Mouse (Mus musculus): ENCODE results near the gene Nbr1. TPM values are rescaled to one million over a fixed set of nuclear protein-coding genes. Genes with fewer than 3 reads are reported as not detected.

The Nbr1 gene
- polyA plus RNA-seq, 1 experiment, result not detected

- Histone ChIP-seq H3K4me1 (ENCODE audit: control insufficient read depth, insufficient read depth, low read length) (no peaks in the 10 kb centered on the region), H3K4me3 (ENCODE audit: insufficient read depth, low read depth, low read length) (no peak overlapping the region), H3K27ac (ENCODE audit: insufficient read depth, low read depth, low read length) (no peak overlapping the region)
- WGBS, result 80% methylated on average over 9 of the region's 9 CpGs
- TF ChIP-seq CTCF (IDR thresholded peaks at IDR 0.05; ENCODE audit: insufficient read depth, low read depth, low read length), result no peak
- TF ChIP-seq POLR2A (IDR thresholded peaks at IDR 0.05; ENCODE audit: insufficient read depth, low read depth, low read length), result no peak
These were observed 8.4 kb upstream of the Nbr1 start for GRCm38 (mm10) chr11:101543533-101543932.

DNA sequence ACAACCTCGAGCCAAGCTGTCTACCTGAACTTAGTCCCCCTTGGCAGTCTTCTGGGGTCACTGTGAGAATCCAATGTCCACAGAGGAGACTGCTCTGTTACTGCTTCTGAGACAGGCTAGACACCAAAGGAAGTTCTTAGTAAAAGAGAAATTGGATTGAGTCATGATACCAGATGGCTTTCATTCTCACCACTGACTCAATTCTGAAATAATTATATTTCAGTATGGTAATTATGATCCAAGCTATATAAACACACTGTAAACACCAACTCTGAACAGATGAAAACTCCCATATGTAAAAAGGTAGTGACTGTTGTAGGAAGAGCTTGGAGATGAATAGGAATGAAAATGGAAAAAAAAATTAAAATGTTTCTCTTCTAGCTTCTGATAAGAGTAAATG lies 7.8 kb upstream of the Nbr1 start:
- TF ChIP-seq CTCF (IDR thresholded peaks at IDR 0.05; ENCODE audit: insufficient read depth, low read depth, low read length), result no peak
- TF ChIP-seq POLR2A (IDR thresholded peaks at IDR 0.05; ENCODE audit: insufficient read depth, low read depth, low read length), result no peak
- H3K4me1 ChIP-seq (ENCODE audit: control insufficient read depth, insufficient read depth, low read length), result no peaks in the 10 kb centered on the region

DNA sequence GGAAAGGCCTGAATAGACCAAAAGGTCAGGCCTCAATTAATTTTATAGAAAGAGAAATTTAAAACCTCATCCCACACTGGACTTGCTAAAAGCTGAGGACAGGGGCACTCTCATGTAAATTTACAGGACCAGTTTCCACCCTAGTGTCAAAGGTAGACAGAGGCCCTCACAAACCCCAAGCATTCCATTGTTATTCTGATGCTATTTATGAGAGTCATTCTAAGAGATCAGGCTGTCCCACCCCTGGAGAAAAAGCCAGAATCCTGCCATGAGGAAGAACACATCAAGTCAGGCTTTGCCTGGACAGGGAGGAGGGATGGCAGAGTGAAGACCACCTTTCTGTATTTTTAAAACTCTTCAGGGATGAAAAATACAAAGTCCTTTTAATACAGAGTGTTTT lies 3.4 kb upstream of the Nbr1 start:
- TF ChIP-seq POLR2A (IDR thresholded peaks at IDR 0.05; ENCODE audit: insufficient read depth, low read depth, low read length), result no peak
- TF ChIP-seq CTCF (IDR thresholded peaks at IDR 0.05; ENCODE audit: insufficient read depth, low read depth, low read length), result no peak
- H3K4me1 ChIP-seq (ENCODE audit: control insufficient read depth, insufficient read depth, low read length), result peaks cover 3% of the 10 kb centered on the region; the same call in 1 of the 2 replicates
- H3K4me3 ChIP-seq (ENCODE audit: insufficient read depth, low read depth, low read length), result no peak overlapping the region
- no peak overlapping the region for H3K27ac ChIP-seq (ENCODE audit: insufficient read depth, low read depth, low read length)

More for the DNA sequence above, 7.8 kb upstream of the Nbr1 start:
- Histone ChIP-seq H3K27ac (ENCODE audit: insufficient read depth, low read depth, low read length) (no peak overlapping the region), H3K4me3 (ENCODE audit: insufficient read depth, low read depth, low read length) (no peak overlapping the region)
- WGBS, result 50% methylated on average over 1 of the region's 1 CpGs

DNA sequence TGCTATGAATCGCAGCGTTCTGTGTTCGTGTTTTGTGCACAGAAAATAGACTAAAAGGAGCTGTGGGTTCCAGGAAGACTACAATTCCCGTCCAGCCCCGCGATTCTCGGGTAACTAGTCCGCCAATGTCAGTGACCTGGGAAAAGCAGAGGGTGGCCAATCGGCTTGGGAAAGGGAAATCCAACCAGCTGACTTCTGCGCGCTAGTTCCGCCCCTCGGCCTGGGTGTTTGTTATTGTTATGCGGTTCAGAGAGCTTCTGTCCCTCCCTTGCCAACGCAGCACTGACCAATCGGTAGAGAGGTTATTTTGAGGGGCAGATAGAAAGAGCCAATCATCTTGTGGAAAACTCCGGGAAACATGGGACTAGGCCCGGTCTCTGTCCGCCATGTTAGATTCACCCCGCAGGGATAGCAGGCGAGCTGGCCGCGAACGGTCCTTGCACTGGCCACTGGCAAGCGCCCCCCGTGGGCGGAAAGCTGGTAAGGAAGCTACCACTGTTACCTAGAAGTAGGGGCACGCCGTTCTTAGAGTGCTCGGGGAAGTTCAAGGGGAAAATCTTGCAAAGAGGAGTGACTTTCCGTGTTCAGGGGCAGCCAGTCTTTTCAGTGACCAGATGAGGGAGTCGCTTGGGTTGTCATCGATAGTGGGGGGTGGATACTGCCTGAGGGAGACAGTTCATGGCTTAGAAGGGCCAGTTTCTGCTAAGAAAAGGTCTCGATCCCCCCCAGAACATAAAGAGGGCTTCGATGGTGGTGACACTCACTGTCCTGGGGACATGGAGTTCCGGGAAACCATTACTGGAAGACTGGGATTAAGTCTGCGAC lies 739 bp downstream of the Nbr1 start:
- H3K27ac ChIP-seq (ENCODE audit: insufficient read depth, low read depth, low read length), result peak overlapping the region; percentile 99
- H3K4me3 ChIP-seq (ENCODE audit: insufficient read depth, low read depth, low read length), result peak overlapping the region; percentile 91
- WGBS, result under 1% methylated on average over 37 of the region's 37 CpGs
- TF ChIP-seq POLR2A (IDR thresholded peaks at IDR 0.05; ENCODE audit: insufficient read depth, low read depth, low read length) (peak; percentile 89), CTCF (IDR thresholded peaks at IDR 0.05; ENCODE audit: insufficient read depth, low read depth, low read length) (no peak)
- H3K4me1 ChIP-seq (ENCODE audit: control insufficient read depth, insufficient read depth, low read length), result peaks cover 6% of the 10 kb centered on the region; the same call in 1 of the 2 replicates

- H3K4me3 ChIP-seq (ENCODE audit: insufficient read depth, low read depth, low read length), result peak overlapping the region; percentile 78; the same call in 1 of the 2 replicates
- no peak for TF ChIP-seq CTCF (IDR thresholded peaks at IDR 0.05; ENCODE audit: insufficient read depth, low read depth, low read length)
- TF ChIP-seq POLR2A (IDR thresholded peaks at IDR 0.05; ENCODE audit: insufficient read depth, low read depth, low read length), result no peak
- 7% methylated on average over 8 of the region's 8 CpGs for WGBS
- peaks cover 6% of the 10 kb centered on the region; the same call in 1 of the 2 replicates for H3K4me1 ChIP-seq (ENCODE audit: control insufficient read depth, insufficient read depth, low read length)
- H3K27ac ChIP-seq (ENCODE audit: insufficient read depth, low read depth, low read length), result peak overlapping the region; percentile 85; the same call in 1 of the 2 replicates
These were observed 1.5 kb downstream of the Nbr1 start for GRCm38 (mm10) chr11:101553354-101553930.

DNA sequence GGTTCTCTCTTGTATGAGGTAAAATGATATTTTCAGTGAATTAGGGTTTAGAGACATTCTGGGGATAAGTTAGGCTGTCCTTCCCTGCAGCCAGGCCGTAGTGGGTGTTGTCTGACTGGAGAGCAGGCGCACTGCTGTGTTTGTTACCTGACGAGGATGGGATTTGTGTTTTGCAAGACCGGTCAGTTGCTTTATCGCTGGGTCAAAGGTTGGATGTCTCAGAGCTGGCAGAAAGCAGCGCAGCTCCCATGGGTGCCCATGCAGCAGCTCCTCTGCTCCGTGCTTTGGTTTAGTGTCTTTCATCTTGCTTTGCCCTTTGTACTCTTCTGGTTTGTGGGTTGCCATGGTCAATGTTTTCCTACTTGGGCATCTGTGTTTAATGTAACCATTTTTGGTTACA lies 4.6 kb downstream of the Nbr1 start:
- Histone ChIP-seq H3K27ac (ENCODE audit: insufficient read depth, low read depth, low read length) (no peak overlapping the region), H3K4me1 (ENCODE audit: control insufficient read depth, insufficient read depth, low read length) (peaks cover 3% of the 10 kb centered on the region; the same call in 1 of the 2 replicates), H3K4me3 (ENCODE audit: insufficient read depth, low read depth, low read length) (no peak overlapping the region)
- WGBS, result 86% methylated on average over 7 of the region's 7 CpGs
- TF ChIP-seq POLR2A (IDR thresholded peaks at IDR 0.05; ENCODE audit: insufficient read depth, low read depth, low read length) (no peak), CTCF (IDR thresholded peaks at IDR 0.05; ENCODE audit: insufficient read depth, low read depth, low read length) (no peak)

- Histone ChIP-seq H3K27ac (ENCODE audit: insufficient read depth, low read depth, low read length) (no peak overlapping the region), H3K4me1 (ENCODE audit: control insufficient read depth, insufficient read depth, low read length) (peaks cover 3% of the 10 kb centered on the region; the same call in 1 of the 2 replicates), H3K4me3 (ENCODE audit: insufficient read depth, low read depth, low read length) (no peak overlapping the region)
- 24% methylated on average over 2 of the region's 2 CpGs for WGBS
- TF ChIP-seq POLR2A (IDR thresholded peaks at IDR 0.05; ENCODE audit: insufficient read depth, low read depth, low read length), result no peak
These were observed 5.0 kb downstream of the Nbr1 start for GRCm38 (mm10) chr11:101556954-101557353.

- 13% methylated on average over 5 of the region's 5 CpGs for WGBS
- Histone ChIP-seq H3K4me1 (ENCODE audit: control insufficient read depth, insufficient read depth, low read length) (no peaks in the 10 kb centered on the region), H3K27ac (ENCODE audit: insufficient read depth, low read depth, low read length) (no peak overlapping the region), H3K4me3 (ENCODE audit: insufficient read depth, low read depth, low read length) (no peak overlapping the region)
- TF ChIP-seq POLR2A (IDR thresholded peaks at IDR 0.05; ENCODE audit: insufficient read depth, low read depth, low read length) (no peak), CTCF (IDR thresholded peaks at IDR 0.05; ENCODE audit: insufficient read depth, low read depth, low read length) (no peak)
These were observed 10.4 kb downstream of the Nbr1 start for GRCm38 (mm10) chr11:101562391-101562790.

DNA sequence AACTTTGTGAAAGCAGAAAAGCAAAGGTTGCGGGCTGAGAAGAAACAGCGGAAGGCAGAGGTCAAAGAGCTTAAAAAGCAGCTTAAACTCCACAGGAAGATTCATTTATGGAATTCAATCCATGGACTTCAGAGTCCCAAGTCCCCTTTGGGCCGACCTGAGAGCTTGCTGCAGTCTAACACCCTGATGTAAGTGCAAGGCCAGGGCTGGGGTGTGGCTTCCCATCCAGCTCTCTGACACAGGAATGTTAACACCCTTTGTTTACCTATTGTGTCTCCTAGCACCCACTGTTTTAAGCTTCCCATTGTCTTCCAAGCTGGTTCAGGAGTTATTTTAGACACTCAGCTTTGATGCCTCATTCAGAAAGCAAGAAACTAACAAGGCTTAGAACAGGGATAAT lies 16.5 kb downstream of the Nbr1 start:
- WGBS, result 76% methylated on average over 3 of the region's 3 CpGs
- H3K4me1 ChIP-seq (ENCODE audit: control insufficient read depth, insufficient read depth, low read length), result peaks cover 5% of the 10 kb centered on the region; the same call in 1 of the 2 replicates

More for the DNA sequence above, 16.5 kb downstream of the Nbr1 start:
- no peak overlapping the region for H3K4me3 ChIP-seq (ENCODE audit: insufficient read depth, low read depth, low read length)
- no peak overlapping the region for H3K27ac ChIP-seq (ENCODE audit: insufficient read depth, low read depth, low read length)
- no peak for TF ChIP-seq CTCF (IDR thresholded peaks at IDR 0.05; ENCODE audit: insufficient read depth, low read depth, low read length)
- TF ChIP-seq POLR2A (IDR thresholded peaks at IDR 0.05; ENCODE audit: insufficient read depth, low read depth, low read length), result no peak

Measured in olfactory bulb, adult 2 months (tissue).